Mouse (Mus musculus) limb, embryonic 12.5 days (tissue): ENCODE data around the gene Slc7a8. TPM values are rescaled to one million over a fixed set of nuclear protein-coding genes. Genes with fewer than 3 reads are reported as not detected.

ENCODE experiments used
- ATAC-seq: fragments of 200-750 bp; cut with Nextera tagmentation; 2 replicates; pipeline ENCODE4 v1.8.0; 2017; ENCODE audit warnings: low read depth, moderate TSS enrichment; ENCODE audit not compliant: insufficient number of reproducible peaks, insufficient read depth, low FRiP score, low TSS enrichment
- H3K27ac ChIP-seq: fragments of 300-500 bp; sonication (generic); 2 replicates; pipeline ENCODE4 v1.5.1; 2016; ENCODE audit warnings: mild to moderate bottlenecking, moderate library complexity
- H3K27me3 ChIP-seq: fragments of 300-500 bp; sonication (generic); 2 replicates; pipeline ENCODE4 v1.6.1; 2016; ENCODE audit warnings: mild to moderate bottlenecking, moderate library complexity
- H3K36me3 ChIP-seq: fragments of 300-500 bp; sonication (generic); 2 replicates; pipeline ENCODE4 v1.6.1; 2016; ENCODE audit warnings: mild to moderate bottlenecking, moderate library complexity
- H3K4me1 ChIP-seq: fragments of 300-500 bp; sonication (generic); replicated peaks from 2 replicates; pipeline ENCODE4 v1.6.1; 2016
- H3K4me2 ChIP-seq: fragments of 300-500 bp; sonication (generic); 2 replicates; pipeline ENCODE4 v1.6.1; 2016; ENCODE audit warnings: mild to moderate bottlenecking, moderate library complexity
- H3K4me3 ChIP-seq: fragments of 300-500 bp; sonication (generic); replicated peaks from 2 replicates; pipeline ENCODE4 v1.5.1; 2016; ENCODE audit warnings: mild to moderate bottlenecking
- H3K9ac ChIP-seq: fragments of 300-500 bp; sonication (generic); replicated peaks from 2 replicates; pipeline ENCODE4 v1.6.1; 2016; ENCODE audit warnings: mild to moderate bottlenecking, moderate library complexity
- H3K9me3 ChIP-seq: fragments of 300-500 bp; sonication (generic); 2 replicates; pipeline ENCODE4 v1.6.1; 2016; ENCODE audit warnings: mild to moderate bottlenecking, moderate library complexity
- WGBS: fragments of 180-500 bp; shearing (Covaris S2); methylation state at CpG from one replicate; pipeline ENCODE4 v1.1.7; 2016; 5-methylcytosine and 5-hydroxymethylcytosine counted together
- polyA plus RNA-seq: library from polyadenylated mRNA; unstranded; fragments of >200 nt; fragmentation: Nextera tagmentation; extraction: Ambion mirVana; gene quantifications from 2 replicates; pipeline ENCODE4 v1.2.1, GENCODE M21; 2016

Gene Slc7a8
- polyA plus RNA-seq, 1 experiment from 2014 or later: 0.56 TPM

DNA sequence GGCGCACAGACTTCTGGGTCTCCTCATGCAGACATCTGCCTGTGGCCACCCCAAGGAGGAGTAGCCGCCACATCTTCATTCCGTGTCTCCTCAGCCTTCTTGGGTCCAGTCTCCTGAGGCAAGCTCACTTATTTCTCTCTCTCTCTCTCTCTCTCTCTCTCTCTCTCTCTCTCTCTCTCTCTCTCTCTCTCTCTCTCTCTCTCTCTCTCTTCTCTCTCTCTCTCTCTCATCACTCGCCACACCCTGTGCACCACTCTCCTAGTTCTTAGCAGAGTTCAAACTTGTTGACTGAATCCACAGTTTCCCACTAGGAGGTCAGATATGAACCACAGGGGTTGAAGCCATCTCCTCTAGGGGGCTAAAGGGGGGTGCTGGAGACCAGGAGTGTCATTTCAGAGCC, 83.0 kb downstream of the Slc7a8 start, which contains the start of gene Gm29776:
Gm29776 (minus strand) TSS at position 101 of the 400 bp plus-strand sequence.
- no peaks in the 10 kb centered on the region for H3K9me3 ChIP-seq
- H3K4me3 ChIP-seq: no peak within 1 kb of the TSS
- H3K27ac ChIP-seq: no peak within 1 kb of the TSS
- 80% methylated on average over 4 of the region's 4 CpGs for WGBS
- no peak within 1 kb of the TSS for H3K4me2 ChIP-seq
- no peaks in the 10 kb centered on the region for H3K4me1 ChIP-seq
- H3K9ac ChIP-seq: no peak within 1 kb of the TSS
- no peak for ATAC-seq
- H3K36me3 ChIP-seq: peaks cover 5% of the 10 kb centered on the region
- peaks cover 21% of the 10 kb centered on the region for H3K27me3 ChIP-seq

DNA sequence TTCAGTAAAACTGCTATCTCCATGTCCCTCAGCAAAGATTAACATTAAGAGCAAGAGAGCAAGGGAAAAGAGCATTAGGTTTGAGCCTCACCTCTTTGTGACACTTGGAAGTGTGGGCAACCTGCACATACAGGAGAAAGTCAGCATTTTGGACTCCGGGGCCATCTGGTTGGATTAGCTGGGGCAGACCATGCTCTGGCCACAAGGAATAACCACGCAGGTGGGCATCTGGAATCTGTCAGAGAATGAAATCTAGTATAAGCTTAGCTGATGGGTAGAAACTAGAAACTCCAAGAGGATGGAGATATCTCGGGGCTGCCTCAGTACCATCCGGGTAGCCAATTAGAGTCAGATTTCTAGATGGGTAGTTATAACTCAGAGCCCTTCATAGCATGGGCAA, 85.0 kb downstream of the Slc7a8 start:
- Histone ChIP-seq H3K4me2 (no peak overlapping the region), H3K27me3 (peaks cover 4% of the 10 kb centered on the region), H3K9ac (no peak overlapping the region), H3K9me3 (no peaks in the 10 kb centered on the region), H3K4me3 (no peak overlapping the region), H3K27ac (no peak overlapping the region), H3K36me3 (peaks cover 19% of the 10 kb centered on the region), H3K4me1 (no peaks in the 10 kb centered on the region)
- 75% methylated on average over 4 of the region's 4 CpGs for WGBS
- no peak for ATAC-seq

DNA sequence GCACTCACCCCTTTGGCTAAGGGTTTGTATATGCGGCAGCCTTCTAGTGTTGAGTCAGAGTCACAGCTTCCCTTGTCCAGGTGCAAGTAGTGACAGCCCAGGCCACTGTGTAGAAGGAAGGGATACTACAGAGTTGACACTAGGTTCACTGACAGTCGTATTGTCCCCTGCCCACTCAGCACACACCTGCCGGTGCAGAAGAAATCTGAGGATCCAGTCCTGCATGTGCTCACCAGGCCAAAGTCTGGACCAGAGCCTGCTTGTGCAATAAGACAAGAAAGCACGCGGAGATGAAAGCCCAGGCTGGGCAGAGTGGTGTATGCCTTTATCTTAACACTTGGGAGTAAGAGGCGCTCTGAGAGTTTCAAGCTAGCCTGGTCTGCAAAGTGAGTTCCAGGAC, 86.7 kb downstream of the Slc7a8 start:
- 63% methylated on average over 6 of the region's 6 CpGs for WGBS
- H3K36me3 ChIP-seq: peaks cover 30% of the 10 kb centered on the region

DNA sequence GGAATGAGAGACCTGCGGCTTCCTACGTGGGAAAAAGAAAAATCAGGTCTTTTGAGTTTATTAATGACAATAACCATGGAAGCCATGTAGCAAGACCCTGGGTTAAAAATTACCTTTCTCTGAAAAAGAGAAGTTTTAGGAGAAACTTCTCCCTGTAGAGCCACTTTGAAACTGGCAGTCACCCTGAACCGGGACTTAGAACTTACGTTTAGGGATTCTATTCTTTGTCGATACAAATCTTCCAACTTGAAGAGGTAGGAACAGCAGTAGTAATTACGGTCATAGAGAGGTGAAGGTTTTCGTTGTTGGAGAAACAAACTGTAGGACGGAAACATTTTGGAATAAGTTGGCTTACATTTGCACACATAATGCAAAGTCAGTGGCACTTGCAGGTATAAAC, 94.5 kb downstream of the Slc7a8 start:
- H3K4me2 ChIP-seq: peak overlapping the region; percentile 67

More for the DNA sequence above, 86.7 kb downstream of the Slc7a8 start:
- Histone ChIP-seq H3K9ac (no peak overlapping the region), H3K9me3 (no peaks in the 10 kb centered on the region), H3K4me1 (no peaks in the 10 kb centered on the region), H3K27me3 (no peaks in the 10 kb centered on the region), H3K4me2 (no peak overlapping the region), H3K27ac (no peak overlapping the region), H3K4me3 (no peak overlapping the region)
- ATAC-seq: no peak

DNA sequence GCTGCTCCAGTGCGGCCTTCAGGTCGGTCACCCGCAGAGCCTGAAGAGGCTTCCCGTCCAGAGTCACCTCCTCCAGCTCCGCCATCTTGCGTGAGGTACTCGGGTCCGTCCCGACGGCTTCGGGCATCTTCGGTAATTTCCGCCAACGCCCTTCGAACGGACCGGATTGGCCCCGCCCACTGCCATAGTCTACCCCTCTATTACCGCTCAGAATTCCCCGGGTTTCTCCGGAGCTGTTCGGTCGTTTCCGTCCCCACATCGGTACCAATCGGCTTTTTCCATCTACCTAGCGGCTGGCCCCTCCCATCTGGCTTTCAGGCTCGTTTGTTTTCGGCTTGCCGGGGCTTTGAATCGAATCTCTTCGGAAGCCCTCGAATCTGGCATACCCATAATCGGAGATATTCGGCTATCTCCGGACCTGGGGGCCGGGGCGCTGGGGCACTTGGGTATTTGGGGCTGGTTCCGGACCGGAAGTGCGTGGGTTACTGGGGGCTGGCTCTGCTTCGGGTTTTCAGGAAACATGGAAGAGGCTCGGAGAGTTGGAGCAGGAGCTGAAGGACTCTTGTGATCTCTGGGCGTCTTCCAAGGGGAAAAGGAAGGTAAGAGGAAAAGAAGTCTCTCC, 95.1 kb downstream of the Slc7a8 start, which contains the start of gene Acin1:
Acin1 (minus strand) TSS at position 410 of the 622 bp plus-strand sequence.
- H3K4me1 ChIP-seq: peaks cover 21% of the 10 kb centered on the region
- H3K27ac ChIP-seq: peak within 1 kb of the TSS; percentile 95
- H3K27me3 ChIP-seq: no peaks in the 10 kb centered on the region
- peak; percentile 97 for ATAC-seq
- H3K36me3 ChIP-seq: peaks cover 46% of the 10 kb centered on the region
- peak within 1 kb of the TSS; percentile 86 for H3K4me2 ChIP-seq
- peak within 1 kb of the TSS; percentile 80 for H3K4me3 ChIP-seq
- peak within 1 kb of the TSS; percentile 95 for H3K9ac ChIP-seq
- no peaks in the 10 kb centered on the region for H3K9me3 ChIP-seq
- WGBS: under 1% methylated on average over 44 of the region's 44 CpGs

More for the DNA sequence above, 94.5 kb downstream of the Slc7a8 start:
- H3K27me3 ChIP-seq: no peaks in the 10 kb centered on the region
- ATAC-seq: no peak
- H3K4me1 ChIP-seq: peaks cover 21% of the 10 kb centered on the region
- peak overlapping the region; percentile 95 for H3K9ac ChIP-seq
- H3K27ac ChIP-seq: peak overlapping the region; percentile 95; the same call in 1 of the 2 replicates
- H3K4me3 ChIP-seq: peak overlapping the region; percentile 80
- no peaks in the 10 kb centered on the region for H3K9me3 ChIP-seq
- H3K36me3 ChIP-seq: peaks cover 40% of the 10 kb centered on the region
- WGBS: 5% methylated on average over 8 of the region's 8 CpGs

DNA sequence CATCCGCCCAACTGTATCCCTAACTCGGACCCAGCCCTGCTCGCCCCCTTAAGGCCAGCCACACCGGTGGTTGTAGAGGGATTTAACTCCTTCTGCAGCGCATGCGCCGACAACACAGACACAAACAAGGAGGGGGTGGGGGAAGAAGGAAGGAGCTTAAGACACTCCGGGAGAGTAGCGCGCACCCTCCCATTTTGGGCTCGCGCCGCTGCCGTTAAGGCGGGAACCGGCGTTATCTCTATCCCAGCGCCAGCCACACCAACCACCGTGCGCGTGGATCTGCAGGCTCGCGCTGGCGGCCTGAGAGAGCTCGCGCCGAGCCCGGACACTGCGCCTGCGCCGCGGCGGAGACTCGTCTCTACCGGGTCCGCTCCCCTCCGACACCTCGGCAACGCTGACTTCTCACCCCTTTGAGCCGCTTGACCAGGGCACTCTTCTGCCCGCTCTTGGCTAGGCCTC, 95.7 kb downstream of the Slc7a8 start, which contains the start of gene 1700123O20Rik:
1700123O20Rik (plus strand) TSS at position 154 of the 459 bp plus-strand sequence.
- H3K4me2 ChIP-seq: peak within 1 kb of the TSS; percentile 86
- H3K9ac ChIP-seq: peak within 1 kb of the TSS; percentile 95
- no peaks in the 10 kb centered on the region for H3K27me3 ChIP-seq
- H3K4me3 ChIP-seq: peak within 1 kb of the TSS; percentile 80
- ATAC-seq: peak; percentile 64
- WGBS: under 1% methylated on average over 41 of the region's 41 CpGs
- H3K4me1 ChIP-seq: peaks cover 21% of the 10 kb centered on the region
- H3K9me3 ChIP-seq: no peaks in the 10 kb centered on the region
- peak within 1 kb of the TSS; percentile 95 for H3K27ac ChIP-seq
- H3K36me3 ChIP-seq: peaks cover 49% of the 10 kb centered on the region

DNA sequence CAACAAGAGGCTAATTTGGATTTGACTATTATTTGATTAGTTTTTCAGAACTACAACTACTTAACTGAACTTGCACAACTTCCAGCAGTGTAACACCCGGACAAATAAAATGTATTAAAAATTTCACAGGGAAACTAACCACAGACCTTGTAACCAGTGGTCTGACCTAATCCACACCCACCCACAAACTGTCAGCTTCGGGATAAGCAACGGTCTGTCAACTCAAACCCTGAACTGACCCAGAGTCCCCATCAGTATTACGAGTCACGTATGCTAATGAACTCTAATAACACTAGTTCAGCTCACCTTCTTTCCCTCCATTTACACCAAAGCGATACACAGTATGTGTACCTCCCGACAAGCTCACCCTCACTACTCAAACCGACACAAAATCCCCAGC, 96.3 kb downstream of the Slc7a8 start:
- Histone ChIP-seq H3K9me3 (no peaks in the 10 kb centered on the region), H3K27me3 (no peaks in the 10 kb centered on the region), H3K4me1 (peaks cover 21% of the 10 kb centered on the region), H3K27ac (peak overlapping the region; percentile 35; the same call in 1 of the 2 replicates), H3K4me3 (peak overlapping the region; percentile 80), H3K9ac (peak overlapping the region; percentile 95), H3K4me2 (peak overlapping the region; percentile 86), H3K36me3 (peaks cover 47% of the 10 kb centered on the region)
- ATAC-seq: no peak
- WGBS: 8% methylated on average over 8 of the region's 8 CpGs

DNA sequence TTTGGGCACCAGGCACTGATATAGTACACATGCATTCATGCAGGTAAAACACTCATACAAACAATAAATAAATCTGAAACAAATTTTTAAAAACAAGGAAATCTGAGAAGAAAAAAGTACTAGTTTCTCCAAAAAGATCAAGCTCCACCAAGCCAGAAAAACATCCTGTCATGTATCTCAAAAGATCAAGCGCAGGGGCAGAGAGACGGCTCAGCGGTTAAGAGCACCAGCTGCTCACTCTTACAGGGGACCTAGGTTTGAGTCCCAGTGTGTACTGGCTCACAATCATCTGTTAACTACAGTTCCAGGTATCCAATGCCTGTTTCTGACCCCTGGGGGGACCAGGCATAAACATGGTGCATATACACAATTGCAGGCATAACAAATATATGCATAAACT, 99.3 kb downstream of the Slc7a8 start:
- H3K9ac ChIP-seq: no peak overlapping the region
- WGBS: 94% methylated on average over 3 of the region's 3 CpGs
- H3K36me3 ChIP-seq: peaks cover 61% of the 10 kb centered on the region
- ATAC-seq: no peak
- H3K27me3 ChIP-seq: no peaks in the 10 kb centered on the region
- no peak overlapping the region for H3K27ac ChIP-seq
- no peaks in the 10 kb centered on the region for H3K9me3 ChIP-seq
- H3K4me2 ChIP-seq: no peak overlapping the region
- no peak overlapping the region for H3K4me3 ChIP-seq
- peaks cover 9% of the 10 kb centered on the region for H3K4me1 ChIP-seq

DNA sequence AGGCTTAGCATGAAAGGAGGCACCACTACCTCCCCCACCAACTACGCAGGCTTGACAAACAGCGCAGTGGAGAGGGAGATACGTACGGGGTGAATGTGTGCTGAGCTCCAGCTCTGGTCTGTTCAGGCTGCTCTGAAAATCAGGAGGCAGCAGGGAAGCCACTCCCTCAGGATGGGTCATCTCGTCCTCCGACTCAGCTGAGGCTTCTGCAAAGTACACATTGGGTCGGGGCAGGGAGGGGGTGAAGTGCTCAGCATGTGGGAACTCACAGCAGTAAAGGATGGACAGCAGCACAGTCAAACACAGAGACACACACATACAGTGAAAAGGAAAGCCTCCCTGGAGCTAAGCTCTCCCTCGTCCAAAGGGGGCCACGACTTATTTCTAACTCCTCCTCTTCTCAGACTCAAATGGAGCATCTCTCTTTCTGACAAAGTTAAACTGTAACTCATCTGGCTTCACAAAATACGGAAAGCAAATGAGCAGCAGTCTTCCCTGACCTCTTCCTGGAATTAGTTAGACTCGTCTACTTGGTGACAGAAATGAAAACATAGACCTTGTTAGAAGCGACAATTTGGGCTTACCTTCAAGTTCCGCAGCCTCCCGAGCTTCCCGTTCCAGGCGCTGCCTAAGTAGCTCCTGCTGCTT, 103.0 kb downstream of the Slc7a8 start:
- H3K36me3 ChIP-seq: peaks cover 91% of the 10 kb centered on the region

DNA sequence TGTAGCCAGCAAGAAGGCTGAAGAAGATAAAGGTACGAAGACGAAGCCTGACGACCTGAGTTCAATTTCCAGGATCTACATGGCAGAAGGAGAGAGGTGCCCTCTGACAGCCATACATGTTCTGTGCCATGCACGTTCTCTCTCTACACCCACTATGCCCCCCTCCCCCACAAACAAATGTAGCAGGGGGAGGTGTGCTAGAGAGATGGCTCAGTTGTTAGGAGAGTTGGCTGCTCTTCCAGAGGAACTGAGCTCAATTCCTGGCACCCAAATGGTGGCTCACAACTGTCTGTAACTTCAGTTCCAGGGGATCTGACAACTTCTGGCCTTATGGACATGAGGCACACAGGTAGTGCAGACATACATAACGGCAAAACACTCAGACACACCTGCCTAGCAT, 105.5 kb downstream of the Slc7a8 start:
- H3K4me3 ChIP-seq: no peak overlapping the region
- H3K4me2 ChIP-seq: no peak overlapping the region
- no peaks in the 10 kb centered on the region for H3K9me3 ChIP-seq
- no peak overlapping the region for H3K27ac ChIP-seq
- no peaks in the 10 kb centered on the region for H3K27me3 ChIP-seq
- ATAC-seq: no peak
- H3K9ac ChIP-seq: no peak overlapping the region
- peaks cover 90% of the 10 kb centered on the region for H3K36me3 ChIP-seq
- no peaks in the 10 kb centered on the region for H3K4me1 ChIP-seq
- WGBS: 89% methylated on average over 5 of the region's 5 CpGs

More for the DNA sequence above, 103.0 kb downstream of the Slc7a8 start:
- no peak for ATAC-seq
- no peak overlapping the region for H3K27ac ChIP-seq
- no peak overlapping the region for H3K4me2 ChIP-seq
- no peak overlapping the region for H3K4me3 ChIP-seq
- no peak overlapping the region for H3K9ac ChIP-seq
- no peaks in the 10 kb centered on the region for H3K4me1 ChIP-seq
- 91% methylated on average over 16 of the region's 16 CpGs for WGBS
- H3K27me3 ChIP-seq: no peaks in the 10 kb centered on the region
- H3K9me3 ChIP-seq: no peaks in the 10 kb centered on the region

DNA sequence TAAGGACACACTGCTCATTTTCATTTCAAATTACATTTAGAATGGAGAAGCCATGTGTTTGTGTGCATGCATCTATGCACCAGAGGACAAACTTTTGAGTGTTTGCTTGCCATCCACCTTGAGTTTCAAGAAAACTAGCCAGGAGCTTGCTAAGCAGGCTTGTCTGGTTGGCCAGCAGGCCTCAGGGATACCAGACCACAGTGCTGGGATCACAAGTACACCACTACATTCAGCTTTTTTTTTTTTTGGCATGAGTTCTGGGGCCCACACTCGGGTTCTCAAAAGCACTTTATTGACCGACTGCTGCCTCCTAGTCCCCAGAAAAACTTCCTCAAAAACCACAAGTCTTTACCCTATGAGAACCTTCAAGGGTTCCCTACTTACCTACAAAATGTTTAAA, 107.4 kb downstream of the Slc7a8 start:
- H3K27ac ChIP-seq: no peak overlapping the region
- H3K27me3 ChIP-seq: no peaks in the 10 kb centered on the region
- no peak for ATAC-seq
- H3K4me2 ChIP-seq: no peak overlapping the region
- H3K9ac ChIP-seq: no peak overlapping the region
- no peaks in the 10 kb centered on the region for H3K9me3 ChIP-seq
- H3K4me1 ChIP-seq: no peaks in the 10 kb centered on the region
- peaks cover 85% of the 10 kb centered on the region for H3K36me3 ChIP-seq
- WGBS: 73% methylated on average over 2 of the region's 2 CpGs
- no peak overlapping the region for H3K4me3 ChIP-seq
